Mouse (Mus musculus) Muller cell, postnatal 12 days (primary cell): ENCODE data around the gene Hras.
A peak's percentile ranks its signal among the peaks of the same experiment; 100 is the strongest.

ENCODE experiments used
- DNase-seq: peaks from one replicate; pipeline ENCODE4 v3.0.0-alpha.2; 2015; ENCODE audit errors: inconsistent ontology term

The Hras gene

GRCm38 (mm10) chr7:141213605-141214235 lies 19.9 kb upstream of the Hras start, which contains the start of gene Lmntd2:
Gene Lmntd2, minus strand, starts transcription at chr7:141214080.
- no peak for DNase-seq

DNA sequence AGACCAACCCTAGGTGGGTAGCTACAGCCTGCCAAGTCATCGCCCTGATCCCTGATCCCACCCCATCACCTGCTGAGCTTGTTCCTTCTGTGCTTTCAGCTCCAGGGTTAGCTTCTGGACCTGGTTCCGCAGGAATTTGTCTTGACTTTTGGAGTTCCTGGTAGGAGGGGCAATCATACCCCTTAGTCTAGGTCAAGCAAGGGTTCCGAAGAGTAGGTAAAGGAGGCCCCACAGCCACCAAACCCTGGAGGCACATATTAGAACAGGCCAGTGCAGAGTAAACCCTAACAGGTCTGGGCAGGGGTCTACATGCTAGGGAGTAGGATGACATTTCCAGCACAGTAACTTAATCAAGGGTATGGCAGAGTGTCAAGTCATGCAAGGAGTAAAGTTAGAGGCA lies 19.3 kb upstream of the Hras start:
- no peak for DNase-seq

- DNase-seq: no peak
Measured at GRCm38 (mm10) chr7:141210606-141211131, 16.9 kb upstream of the Hras start.

GRCm38 (mm10) chr7:141210137-141210536 lies 16.3 kb upstream of the Hras start:
- no peak for DNase-seq

DNA sequence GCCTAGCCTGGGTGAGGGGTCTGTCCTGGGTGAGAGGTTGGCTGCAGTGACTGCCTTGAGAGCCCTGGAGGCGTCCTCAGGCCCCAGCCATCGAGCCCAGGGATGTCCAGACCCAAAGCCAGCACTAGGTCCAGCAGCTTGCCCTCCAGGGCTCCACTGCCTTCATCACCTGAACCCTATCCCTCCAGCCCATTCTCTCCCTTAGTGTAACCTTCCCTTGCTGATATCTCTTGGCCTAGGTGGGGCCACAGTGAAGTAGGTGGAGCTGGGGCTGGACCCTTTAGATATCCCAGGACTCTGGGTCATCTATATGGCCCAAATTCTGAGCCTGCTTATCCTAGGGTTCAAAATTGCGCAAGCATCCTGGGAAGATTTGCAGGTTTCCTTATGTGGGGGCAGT lies 15.7 kb upstream of the Hras start:
- no peak for DNase-seq

DNA sequence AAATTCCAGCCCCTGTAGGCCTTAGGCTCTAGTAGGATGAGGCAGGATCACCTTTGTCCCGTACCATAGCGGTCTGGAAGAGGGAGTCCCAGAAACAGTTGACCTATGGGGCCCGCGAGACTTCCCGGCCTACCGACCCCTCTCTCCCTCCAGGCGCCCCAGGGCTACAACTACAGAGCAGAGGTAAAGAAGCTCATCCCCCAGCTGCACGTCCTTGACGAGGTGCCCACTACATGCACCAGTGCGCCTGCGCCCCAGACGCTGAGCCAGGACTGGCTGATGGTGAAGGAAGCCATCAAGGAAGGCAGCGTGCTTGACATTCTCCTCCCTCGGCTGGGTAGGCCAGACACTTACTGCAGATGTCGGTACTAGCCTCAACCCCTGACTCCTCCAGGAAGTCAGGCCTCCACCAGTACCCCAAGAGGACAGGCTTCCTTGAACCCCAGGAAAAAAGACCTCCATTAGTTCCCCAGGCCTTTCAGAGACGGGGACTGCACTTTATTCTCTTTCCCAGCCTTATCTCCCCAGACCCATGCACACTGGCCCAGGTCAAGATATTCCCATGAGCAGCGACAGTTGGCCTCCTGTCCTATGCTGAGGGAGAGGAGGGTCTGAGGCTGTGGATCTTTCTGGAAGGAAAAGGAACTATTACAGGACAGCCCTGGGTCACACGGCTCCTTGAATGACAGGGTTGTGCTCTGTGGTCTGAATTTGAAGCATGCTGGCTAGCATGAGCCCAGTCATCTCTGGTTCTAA lies 12.6 kb upstream of the Hras start:
- DNase-seq: no peak

GRCm38 (mm10) chr7:141205504-141205903 lies 11.7 kb upstream of the Hras start:
- no peak for DNase-seq

DNA sequence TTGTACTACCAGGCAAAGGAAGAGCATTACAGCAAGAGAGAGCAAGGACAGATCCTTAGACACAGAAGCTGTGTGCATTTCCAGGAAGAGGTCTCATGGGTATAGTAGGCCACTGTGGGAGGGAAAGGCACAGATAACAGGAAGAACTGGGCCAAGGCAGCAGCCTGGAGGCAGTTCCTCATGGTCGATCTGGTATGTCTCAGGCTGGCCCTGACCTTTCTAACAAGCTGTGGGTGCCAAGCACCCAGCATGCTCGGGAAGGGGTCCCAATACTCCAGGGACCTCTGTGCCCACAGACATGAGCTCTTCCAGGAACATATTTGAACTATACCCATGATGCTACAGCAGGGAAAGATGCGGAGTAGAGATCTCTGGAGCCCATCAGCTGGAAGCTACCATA lies 10.7 kb upstream of the Hras start:
- no peak for DNase-seq

- DNase-seq: no peak
Measured at GRCm38 (mm10) chr7:141198121-141198520, 4.3 kb upstream of the Hras start.

- no peak for DNase-seq
Measured at GRCm38 (mm10) chr7:141196619-141197282, 2.9 kb upstream of the Hras start.

DNA sequence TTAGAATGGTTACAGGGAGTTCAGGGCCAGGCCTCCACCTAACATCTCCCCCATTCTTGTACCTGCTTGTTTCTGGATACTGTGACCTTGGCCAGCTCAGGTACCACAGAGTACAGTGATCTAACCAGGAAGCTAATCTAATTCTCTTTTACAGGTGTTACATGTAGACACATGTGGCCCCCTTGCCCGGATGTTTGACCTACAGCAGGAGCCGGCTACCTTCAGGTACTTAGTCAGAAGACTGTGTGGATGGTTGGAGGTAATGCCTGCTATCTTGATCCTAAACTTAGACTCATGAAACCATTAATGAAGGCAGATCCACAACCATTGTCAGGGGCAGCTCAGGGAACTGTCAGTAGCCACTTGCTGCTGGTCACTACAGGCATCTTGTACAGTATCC lies 1.9 kb upstream of the Hras start:
- DNase-seq: no peak

DNA sequence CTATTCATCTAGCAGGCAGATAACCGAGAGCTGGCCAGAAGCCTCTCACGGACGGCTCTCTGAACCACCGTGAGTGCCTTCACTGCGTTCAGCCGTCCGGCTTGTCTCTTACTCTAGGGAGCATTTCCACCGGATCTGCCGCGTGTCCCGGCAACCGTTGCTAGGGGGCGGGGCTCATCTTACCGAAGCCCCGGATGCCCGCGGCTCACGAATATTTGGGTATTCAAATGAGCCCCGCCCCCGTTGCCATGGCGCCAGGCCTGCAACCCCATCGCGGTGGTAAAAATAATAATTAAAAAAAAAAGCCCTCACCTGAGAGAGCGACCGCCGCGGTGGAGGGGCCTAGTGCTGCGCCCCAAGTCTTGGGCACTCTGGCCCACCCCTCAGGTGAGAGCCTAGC lies 1.0 kb upstream of the Hras start:
- peak; percentile 91 for DNase-seq

DNA sequence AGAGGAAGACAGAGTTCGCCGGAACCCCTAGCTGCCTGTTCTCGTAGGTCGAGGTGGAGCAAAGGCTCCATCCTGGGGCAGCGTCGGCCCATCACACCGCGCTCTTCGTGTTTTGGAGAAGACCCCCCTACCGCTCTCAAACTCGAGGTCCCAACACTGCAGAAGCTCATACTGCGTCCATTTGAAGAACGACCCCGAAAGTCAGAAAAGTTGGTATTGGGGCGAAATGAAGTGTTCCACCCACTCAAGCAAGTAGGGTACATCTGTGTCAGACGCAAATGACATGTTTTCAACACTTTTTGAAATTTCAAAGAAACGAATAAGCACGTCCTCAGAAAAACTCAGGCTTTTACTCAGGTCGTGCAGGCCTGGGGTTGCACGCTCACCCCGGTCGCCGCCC lies 604 bp upstream of the Hras start:
- DNase-seq: no peak

DNA sequence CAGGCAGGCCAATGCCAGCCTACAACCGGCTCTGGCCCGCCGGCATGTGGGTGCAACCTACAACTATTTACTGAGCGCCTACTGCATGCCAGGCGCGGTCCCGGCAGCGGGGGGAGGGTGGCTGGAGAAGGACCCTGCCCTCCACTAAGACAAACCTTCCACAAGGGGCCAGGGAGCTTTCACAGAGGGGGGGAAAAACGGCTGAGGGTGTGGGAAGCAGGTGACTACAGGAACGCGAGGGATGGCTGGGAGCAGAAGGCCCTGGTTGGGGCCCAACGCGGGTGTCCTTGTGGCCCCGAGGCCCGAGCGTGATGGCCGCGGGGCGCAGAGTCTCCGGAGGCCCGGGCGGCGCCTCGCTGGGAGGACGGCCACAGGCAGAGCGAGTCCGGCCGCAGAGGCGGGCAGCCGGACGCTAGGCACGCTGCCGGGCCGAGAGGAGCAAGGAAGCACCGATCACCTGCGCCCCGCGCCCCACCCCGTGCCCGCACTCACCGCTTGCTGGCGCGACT lies 403 bp downstream of the Hras start:
- DNase-seq: peak; percentile 62

DNA sequence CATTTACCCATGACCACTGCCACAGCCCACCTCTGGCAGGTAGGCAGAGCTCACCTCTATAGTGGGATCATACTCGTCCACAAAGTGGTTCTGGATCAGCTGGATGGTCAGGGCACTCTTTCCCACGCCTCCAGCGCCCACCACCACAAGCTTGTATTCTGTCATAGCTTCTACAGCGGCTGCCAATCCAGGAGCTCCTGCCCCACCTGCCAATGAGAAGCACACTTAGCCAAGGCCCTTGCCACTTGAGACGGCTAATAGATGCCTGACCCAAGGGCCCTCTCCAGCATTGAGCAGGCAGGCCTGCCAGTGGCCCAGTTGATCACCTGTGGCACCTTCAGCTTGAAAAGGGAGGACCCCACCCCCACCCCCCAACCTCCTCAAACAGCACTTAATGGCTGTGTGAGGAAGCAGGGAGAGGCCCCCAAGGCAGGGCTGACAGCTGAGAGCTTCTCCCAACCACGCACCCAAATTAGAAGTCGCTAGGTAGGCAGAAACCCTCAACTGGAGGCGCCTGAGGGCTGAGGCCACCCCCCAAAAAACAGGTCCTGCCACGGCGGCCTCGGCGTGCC lies 943 bp downstream of the Hras start:
- no peak for DNase-seq

DNA sequence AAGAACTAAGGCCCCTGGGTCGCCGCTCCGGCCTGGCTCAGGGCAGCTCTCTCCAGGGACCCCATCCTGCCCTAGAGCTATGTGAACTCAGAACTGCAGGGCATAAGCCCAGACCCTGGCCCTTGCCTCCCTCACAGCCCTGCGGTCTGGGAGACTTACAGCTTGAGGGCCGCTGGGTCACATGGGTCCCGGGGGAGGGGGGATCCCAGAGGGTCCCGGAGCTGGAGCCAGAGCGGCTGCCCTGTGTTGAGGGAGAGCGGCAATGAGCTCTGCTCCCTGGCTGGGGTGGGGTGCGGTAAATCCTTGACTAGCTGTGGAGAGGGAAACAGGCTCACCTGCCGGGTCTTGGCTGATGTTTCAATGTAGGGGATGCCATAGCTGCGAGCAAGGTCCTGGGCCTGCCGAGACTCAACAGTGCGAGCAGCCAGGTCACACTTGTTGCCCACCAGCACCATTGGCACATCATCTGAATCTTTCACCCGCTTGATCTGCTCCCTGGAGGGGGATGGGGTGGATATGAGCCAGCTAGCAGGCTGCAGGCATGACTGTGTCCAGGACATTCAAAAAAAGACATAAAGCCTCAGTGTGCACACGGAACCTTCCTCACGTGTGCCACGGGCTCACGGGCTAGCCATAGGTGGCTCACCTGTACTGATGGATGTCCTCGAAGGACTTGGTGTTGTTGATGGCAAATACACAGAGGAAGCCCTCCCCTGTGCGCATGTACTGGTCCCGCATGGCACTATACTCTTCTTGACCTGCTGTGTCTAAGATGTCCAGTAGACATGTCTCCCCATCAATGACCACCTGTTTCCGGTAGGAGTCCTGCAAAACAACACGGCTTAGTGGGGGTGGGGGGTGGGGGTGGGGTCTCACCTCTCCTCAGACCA lies 1.8 kb downstream of the Hras start:
- DNase-seq: no peak

DNA sequence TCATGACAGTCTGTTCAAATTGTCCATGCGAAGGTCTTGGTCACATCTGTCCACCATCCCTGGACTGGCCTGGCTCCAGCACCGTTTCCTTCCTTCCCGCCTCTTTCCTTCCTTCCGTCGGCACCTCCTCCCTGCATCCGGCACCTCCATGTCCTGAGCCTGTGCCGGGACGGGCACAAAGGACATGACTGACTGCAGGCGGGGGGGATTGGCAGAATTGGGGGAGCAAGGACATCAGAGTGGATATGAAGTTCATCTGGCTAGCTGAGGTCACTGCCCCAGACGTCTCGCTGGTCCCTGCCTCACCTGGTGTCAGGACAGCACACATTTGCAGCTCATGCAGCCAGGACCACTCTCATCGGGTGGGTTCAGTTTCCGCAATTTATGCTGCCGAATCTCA lies 2.8 kb downstream of the Hras start:
- DNase-seq: no peak

- no peak for DNase-seq
Measured at GRCm38 (mm10) chr7:141190220-141190619, 3.6 kb downstream of the Hras start.

- DNase-seq: no peak
Measured at GRCm38 (mm10) chr7:141188733-141189132, 5.1 kb downstream of the Hras start.

DNA sequence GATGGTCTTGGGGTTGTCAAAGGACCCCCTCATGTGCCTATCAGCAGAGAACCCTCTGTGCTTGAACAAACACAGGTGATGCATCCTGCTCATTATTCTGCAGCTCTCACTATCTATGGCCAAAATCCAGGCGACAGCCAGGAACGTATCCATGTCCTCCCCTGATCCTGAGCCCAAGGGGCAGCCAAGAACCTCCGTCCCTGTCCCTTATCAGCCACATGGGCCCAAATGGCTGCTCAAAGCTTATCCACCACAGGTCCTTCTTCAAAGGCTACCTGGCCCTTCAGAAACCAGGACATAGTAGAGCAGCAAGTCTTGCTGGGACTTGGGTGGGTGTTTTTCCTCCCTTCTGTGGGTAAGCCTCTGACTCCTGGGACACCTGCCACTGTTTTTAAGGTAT lies 5.6 kb downstream of the Hras start:
- DNase-seq: no peak

- peak; percentile 69 for DNase-seq
Measured at GRCm38 (mm10) chr7:141176173-141176572, 17.6 kb downstream of the Hras start.
